Mouse (Mus musculus): ENCODE measurements at regions not wholly inside any gene's neighbourhood (a gene's known extent, or its start where the extent isn't known, plus 50 kb on each side); places are given as distances from the start of the nearest gene placed in this dataset.

- DNase-seq: peak; percentile 58
- no peaks in the 10 kb centered on the region for H3K36me3 ChIP-seq (ENCODE audit: control insufficient read depth, insufficient read depth, low read length)
- no peak overlapping the region for H3K27ac ChIP-seq (ENCODE audit: control insufficient read depth, insufficient read depth, low read length)
- no peaks in the 10 kb centered on the region for H3K27me3 ChIP-seq (ENCODE audit: control insufficient read depth, insufficient read depth, low read length)
- H3K4me3 ChIP-seq (ENCODE audit: control insufficient read depth, insufficient read depth, low read length): no peak overlapping the region
- 85% methylated on average over 4 of the region's 4 CpGs for WGBS
- H3K4me1 ChIP-seq (replicated peaks; ENCODE audit: control insufficient read depth, insufficient read depth, low read length): no peaks in the 10 kb centered on the region
- TF ChIP-seq POLR2A (IDR thresholded peaks at IDR 0.05; ENCODE audit: control insufficient read depth, extremely low read depth, insufficient read depth, low read length, poor library complexity) (no peak), CTCF (IDR thresholded peaks at IDR 0.05; ENCODE audit: borderline replicate concordance, control insufficient read depth, extremely low read depth, insufficient read depth, low read length, poor library complexity) (no peak)
Observed at GRCm38 (mm10) chr2:103865319-103866171, 68.1 kb upstream of the Caprin1 start.

DNA sequence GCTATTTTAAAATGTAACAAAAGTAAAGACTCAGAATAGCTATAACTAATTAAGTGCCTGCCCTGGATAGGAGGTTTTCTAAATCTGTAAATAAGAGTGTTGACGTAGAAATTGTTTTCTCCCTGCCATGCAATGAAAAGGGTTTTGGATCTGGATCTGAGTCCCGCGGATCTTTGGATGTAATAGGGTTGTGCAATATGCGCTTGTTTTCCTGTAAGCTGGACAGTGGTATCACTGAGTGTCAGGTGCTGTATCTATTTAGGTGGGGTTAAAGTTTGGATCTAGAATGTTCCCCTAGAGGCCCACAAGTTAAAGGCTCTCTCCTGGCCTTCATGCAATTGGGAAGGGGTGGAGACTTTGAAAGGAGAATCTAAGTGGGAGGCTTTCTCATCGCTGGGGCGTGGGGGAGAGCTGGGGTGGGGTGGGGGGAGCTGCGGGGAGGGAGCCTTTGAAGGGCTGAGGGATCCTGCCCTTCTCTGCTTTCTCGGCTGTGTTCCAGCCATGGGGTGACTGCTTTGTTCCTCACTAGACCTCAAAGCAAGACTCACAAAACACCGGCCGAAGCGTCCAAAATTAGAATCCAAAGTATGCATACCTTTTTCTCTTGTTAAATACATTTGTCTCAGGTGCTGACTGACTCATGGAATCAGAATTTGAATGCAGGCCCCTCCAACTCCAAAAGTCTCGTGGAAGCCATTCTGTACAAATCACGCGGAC is 70.0 kb upstream of the Caprin1 start:
- no peak for DNase-seq
- Histone ChIP-seq H3K4me3 (ENCODE audit: control insufficient read depth, insufficient read depth, low read length) (no peak overlapping the region), H3K27me3 (ENCODE audit: control insufficient read depth, insufficient read depth, low read length) (no peaks in the 10 kb centered on the region), H3K4me1 (replicated peaks; ENCODE audit: control insufficient read depth, insufficient read depth, low read length) (no peaks in the 10 kb centered on the region), H3K27ac (ENCODE audit: control insufficient read depth, insufficient read depth, low read length) (no peak overlapping the region), H3K36me3 (ENCODE audit: control insufficient read depth, insufficient read depth, low read length) (no peaks in the 10 kb centered on the region)
- TF ChIP-seq CTCF (IDR thresholded peaks at IDR 0.05; ENCODE audit: borderline replicate concordance, control insufficient read depth, extremely low read depth, insufficient read depth, low read length, poor library complexity): no peak
- no peak for TF ChIP-seq POLR2A (IDR thresholded peaks at IDR 0.05; ENCODE audit: control insufficient read depth, extremely low read depth, insufficient read depth, low read length, poor library complexity)
- WGBS: 89% methylated on average over 14 of the region's 14 CpGs

GRCm38 (mm10) chr2:103867958-103868330 is 70.5 kb upstream of the Caprin1 start:
- WGBS: 96% methylated on average over 13 of the region's 13 CpGs
- no peaks in the 10 kb centered on the region for H3K36me3 ChIP-seq (ENCODE audit: control insufficient read depth, insufficient read depth, low read length)
- no peak overlapping the region for H3K27ac ChIP-seq (ENCODE audit: control insufficient read depth, insufficient read depth, low read length)
- TF ChIP-seq POLR2A (IDR thresholded peaks at IDR 0.05; ENCODE audit: control insufficient read depth, extremely low read depth, insufficient read depth, low read length, poor library complexity) (no peak), CTCF (IDR thresholded peaks at IDR 0.05; ENCODE audit: borderline replicate concordance, control insufficient read depth, extremely low read depth, insufficient read depth, low read length, poor library complexity) (no peak)
- H3K4me1 ChIP-seq (replicated peaks; ENCODE audit: control insufficient read depth, insufficient read depth, low read length): no peaks in the 10 kb centered on the region
- DNase-seq: no peak
- no peaks in the 10 kb centered on the region for H3K27me3 ChIP-seq (ENCODE audit: control insufficient read depth, insufficient read depth, low read length)
- H3K4me3 ChIP-seq (ENCODE audit: control insufficient read depth, insufficient read depth, low read length): no peak overlapping the region

- no peaks in the 10 kb centered on the region for H3K27me3 ChIP-seq (ENCODE audit: control insufficient read depth, insufficient read depth, low read length)
- H3K4me1 ChIP-seq (replicated peaks; ENCODE audit: control insufficient read depth, insufficient read depth, low read length): no peaks in the 10 kb centered on the region
- no peaks in the 10 kb centered on the region for H3K36me3 ChIP-seq (ENCODE audit: control insufficient read depth, insufficient read depth, low read length)
- TF ChIP-seq POLR2A (IDR thresholded peaks at IDR 0.05; ENCODE audit: control insufficient read depth, extremely low read depth, insufficient read depth, low read length, poor library complexity): no peak
- no peak for TF ChIP-seq CTCF (IDR thresholded peaks at IDR 0.05; ENCODE audit: borderline replicate concordance, control insufficient read depth, extremely low read depth, insufficient read depth, low read length, poor library complexity)
- H3K4me3 ChIP-seq (ENCODE audit: control insufficient read depth, insufficient read depth, low read length): no peak overlapping the region
- DNase-seq: no peak
- WGBS: 73% methylated on average over 7 of the region's 7 CpGs
- H3K27ac ChIP-seq (ENCODE audit: control insufficient read depth, insufficient read depth, low read length): no peak overlapping the region
Observed at GRCm38 (mm10) chr2:103868655-103869054, 71.2 kb upstream of the Caprin1 start.

- peak; percentile 47 for DNase-seq
- Histone ChIP-seq H3K36me3 (ENCODE audit: control insufficient read depth, insufficient read depth, low read length) (no peaks in the 10 kb centered on the region), H3K27me3 (ENCODE audit: control insufficient read depth, insufficient read depth, low read length) (no peaks in the 10 kb centered on the region), H3K4me3 (ENCODE audit: control insufficient read depth, insufficient read depth, low read length) (no peak overlapping the region), H3K4me1 (replicated peaks; ENCODE audit: control insufficient read depth, insufficient read depth, low read length) (no peaks in the 10 kb centered on the region), H3K27ac (ENCODE audit: control insufficient read depth, insufficient read depth, low read length) (no peak overlapping the region)
- TF ChIP-seq CTCF (IDR thresholded peaks at IDR 0.05; ENCODE audit: borderline replicate concordance, control insufficient read depth, extremely low read depth, insufficient read depth, low read length, poor library complexity) (peak; percentile 28; the same call in 1 of the 2 replicates), POLR2A (IDR thresholded peaks at IDR 0.05; ENCODE audit: control insufficient read depth, extremely low read depth, insufficient read depth, low read length, poor library complexity) (no peak)
- WGBS: 35% methylated on average over 12 of the region's 12 CpGs
Observed at GRCm38 (mm10) chr2:103871522-103872276, 74.2 kb upstream of the Caprin1 start.

DNA sequence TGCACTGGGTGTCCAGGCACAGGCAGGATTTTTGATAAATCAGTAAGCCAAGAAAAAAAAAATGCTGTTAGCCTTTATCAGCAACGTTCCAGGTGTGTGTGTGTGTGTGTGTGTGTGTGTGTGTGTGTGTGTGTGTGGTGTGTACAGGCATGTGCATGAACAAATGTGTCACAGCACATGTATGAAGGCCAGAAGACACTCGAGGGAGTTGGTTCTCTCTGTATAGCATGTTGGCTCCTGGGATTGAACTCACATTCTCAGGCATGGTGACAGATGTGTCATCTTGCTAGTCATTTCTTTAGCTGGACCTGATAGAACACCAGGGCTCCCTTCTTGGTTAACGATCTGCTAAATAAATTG is 74.8 kb upstream of the Caprin1 start:
- no peak overlapping the region for H3K4me3 ChIP-seq (ENCODE audit: control insufficient read depth, insufficient read depth, low read length)
- DNase-seq: no peak
- no peaks in the 10 kb centered on the region for H3K27me3 ChIP-seq (ENCODE audit: control insufficient read depth, insufficient read depth, low read length)
- 77% methylated on average over 3 of the region's 3 CpGs for WGBS
- no peaks in the 10 kb centered on the region for H3K36me3 ChIP-seq (ENCODE audit: control insufficient read depth, insufficient read depth, low read length)
- H3K4me1 ChIP-seq (replicated peaks; ENCODE audit: control insufficient read depth, insufficient read depth, low read length): no peaks in the 10 kb centered on the region
- no peak overlapping the region for H3K27ac ChIP-seq (ENCODE audit: control insufficient read depth, insufficient read depth, low read length)
- no peak for TF ChIP-seq POLR2A (IDR thresholded peaks at IDR 0.05; ENCODE audit: control insufficient read depth, extremely low read depth, insufficient read depth, low read length, poor library complexity)
- no peak for TF ChIP-seq CTCF (IDR thresholded peaks at IDR 0.05; ENCODE audit: borderline replicate concordance, control insufficient read depth, extremely low read depth, insufficient read depth, low read length, poor library complexity)
